18 mouse cellular contexts compared by ENCODE assay signal in genomic region chr7:82422561-82422960, GRCm38 (mm10).
DNase-seq lines count a peak whose midpoint lies in the region; ATAC-seq lines count a peak whose summit lies in the region.
"Had no signal": no experiment of that assay in that cellular context is flagged by ENCODE, and none has a peak within 500 bp of the region (broad histone marks: within the 10 kb centered on the region; RNA-seq: fewer than 3 reads in every experiment).

No protein-coding gene starts in this region.

- H3K4me1 ChIP-seq in heart, embryonic 16.5 days (ENCODE audit: control insufficient read depth, insufficient read depth, low read length) = peaks cover 41% of the 10 kb centered on the region
- 0 out of 2 replicates have a peak, but pooled peaks cover 5% of the 10 kb centered on the region for H3K4me1 ChIP-seq in forebrain, embryonic 16.5 days (replicated peaks; ENCODE audit: control insufficient read depth, insufficient read depth, low read length)
- H3K4me1 ChIP-seq: megakaryocyte, embryonic 14.5 days had no signal

- H3K4me3 ChIP-seq in heart, embryonic 16.5 days (ENCODE audit: low read length) = no peak overlapping the region
- no peak overlapping the region for H3K4me3 ChIP-seq in forebrain, embryonic 16.5 days (replicated peaks; ENCODE audit: low read length)
- H3K4me3 ChIP-seq: embryonic facial prominence, embryonic 12.5 days; megakaryocyte, embryonic 14.5 days had no signal

- peak; percentile 43 for DNase-seq in kidney, postnatal 10 days
- DNase-seq in kidney, postnatal 25 days = no peak
- DNase-seq in heart, adult 11 months = peak; percentile 97
- peak; percentile 32 to 40 for DNase-seq in lung, postnatal 4 days
- DNase-seq in urinary bladder, postnatal 4 days (ENCODE audit: low spot score in 2 of 2) = no peak
- DNase-seq: cerebellum, postnatal 25 days; gastrocnemius, postnatal 36 days; liver; right cerebral cortex, postnatal 4 days had no signal

- H3K4me2 ChIP-seq in heart, embryonic 16.5 days (ENCODE audit: low read depth, low read length) = peak overlapping the region; percentile 16; the same call in 1 of the 2 replicates
- H3K4me2 ChIP-seq in forebrain, embryonic 16.5 days (ENCODE audit: low read length) = no peak overlapping the region
- H3K4me2 ChIP-seq: embryonic facial prominence, embryonic 12.5 days had no signal

- peak; percentile 92 for ATAC-seq in heart, embryonic 16.5 days (replicated peaks; ENCODE audit: extremely low read depth, insufficient read depth, low FRiP score)
- ATAC-seq in monocyte, adult 5-6 weeks (replicated peaks; ENCODE audit: insufficient number of reproducible peaks, low FRiP score, low TSS enrichment, poor library complexity, severe bottlenecking) = no peak
- ATAC-seq in forebrain, embryonic 16.5 days = no peak
- ATAC-seq: CD4-positive, CD25-positive, alpha-beta regulatory T cell, adult 4 months; forebrain, embryonic 14.5 days; hindbrain, embryonic 16.5 days had no signal

- no peaks in the 10 kb centered on the region for H3K9me3 ChIP-seq in heart, embryonic 16.5 days (replicated peaks; ENCODE audit: control insufficient read depth, low read length)
- H3K9me3 ChIP-seq in forebrain, embryonic 16.5 days (ENCODE audit: control insufficient read depth, low read length) = no peaks in the 10 kb centered on the region
- H3K9me3 ChIP-seq: embryonic facial prominence, embryonic 12.5 days; megakaryocyte, embryonic 14.5 days had no signal

- H3K27ac ChIP-seq in heart, embryonic 16.5 days (ENCODE audit: low read length) = peak overlapping the region; percentile 94
- H3K27ac ChIP-seq in forebrain, embryonic 16.5 days (ENCODE audit: low read length) = no peak overlapping the region
- H3K27ac ChIP-seq: embryonic facial prominence, embryonic 12.5 days; stomach, postnatal 0 days had no signal

- 15% methylated on average over 3 of the region's 3 CpGs for WGBS in heart, embryonic 16.5 days
- WGBS in forebrain, embryonic 16.5 days = 80% methylated on average over 3 of the region's 3 CpGs

- H3K27me3 ChIP-seq in heart, embryonic 16.5 days (ENCODE audit: control insufficient read depth, insufficient read depth, low read length) = no peaks in the 10 kb centered on the region
- H3K27me3 ChIP-seq in forebrain, embryonic 16.5 days (replicated peaks; ENCODE audit: control insufficient read depth, insufficient read depth, low read length) = no peaks in the 10 kb centered on the region
- H3K27me3 ChIP-seq: embryonic facial prominence, embryonic 12.5 days; megakaryocyte, embryonic 14.5 days had no signal

- H3K9ac ChIP-seq in heart, embryonic 16.5 days (ENCODE audit: low read length) = no peak overlapping the region; the same call in 1 of the 2 replicates
- H3K9ac ChIP-seq in forebrain, embryonic 16.5 days (replicated peaks; ENCODE audit: low read depth, low read length) = no peak overlapping the region
- H3K9ac ChIP-seq: embryonic facial prominence, embryonic 12.5 days had no signal

- no peaks in the 10 kb centered on the region for H3K36me3 ChIP-seq in heart, embryonic 16.5 days (ENCODE audit: control insufficient read depth, insufficient read depth)
- no peaks in the 10 kb centered on the region for H3K36me3 ChIP-seq in forebrain, embryonic 16.5 days (ENCODE audit: control insufficient read depth, insufficient read depth)
- H3K36me3 ChIP-seq: embryonic facial prominence, embryonic 12.5 days had no signal

Comparison
In these comparisons a context has a peak if more than half of its experiments do, and no peak if none do; other contexts are left out.
1. DNase-seq: peak in kidney, postnatal 10 days (single experiment), heart, adult 11 months (single experiment) and lung, postnatal 4 days (2 of 2); none in kidney, postnatal 25 days (0 of 2) and urinary bladder, postnatal 4 days (0 of 2).